Mouse (Mus musculus) lung, postnatal 36 days (tissue): ENCODE measurements at regions not wholly inside any gene's neighbourhood (a gene's known extent, or its start where the extent isn't known, plus 50 kb on each side); places are given as distances from the start of the nearest gene placed in this dataset.

Source experiments
- DNase-seq: peaks from one replicate; pipeline ENCODE4 v3.0.0; 2022; ENCODE audit warnings: mixed read lengths

DNA sequence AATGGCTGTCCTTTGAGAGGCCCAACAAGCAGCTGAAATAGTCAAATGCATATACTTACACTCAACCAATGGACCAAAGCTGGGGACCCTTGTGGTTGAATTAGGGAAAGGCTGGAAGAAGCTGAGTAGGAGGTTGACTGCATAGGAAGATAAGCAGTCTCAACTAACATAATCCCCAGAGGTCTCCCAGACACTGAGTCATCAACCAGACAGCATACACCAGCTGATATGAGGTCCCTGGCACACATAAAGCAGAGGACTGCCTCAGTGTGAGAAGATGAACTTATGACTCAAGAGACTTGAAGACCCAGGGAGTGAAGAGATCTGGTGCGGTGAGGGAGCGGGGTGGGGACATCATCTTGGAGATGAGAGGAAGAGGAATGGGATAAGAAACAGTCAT lies 863.8 kb downstream of the Nap1l3 start:
- no peak for DNase-seq

DNA sequence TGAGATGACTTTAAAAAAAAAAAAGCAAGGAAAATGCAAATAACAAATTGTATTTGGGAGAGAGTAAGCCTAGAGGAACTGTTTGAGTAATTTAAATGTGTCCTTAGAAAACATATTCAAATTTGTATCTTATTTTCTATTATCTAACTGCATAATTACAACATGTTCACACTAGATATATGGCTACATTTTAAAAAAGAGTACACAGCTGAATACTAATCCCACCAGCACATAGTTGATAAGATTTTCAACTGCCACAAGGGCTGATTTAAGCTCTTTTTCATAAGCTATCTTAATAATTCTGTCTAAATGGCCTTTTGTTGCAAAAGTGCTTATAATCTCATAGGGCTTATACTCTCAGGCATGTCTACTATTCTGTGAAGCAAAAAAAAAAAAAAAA lies 877.4 kb downstream of the Nap1l3 start:
- DNase-seq, result no peak

DNA sequence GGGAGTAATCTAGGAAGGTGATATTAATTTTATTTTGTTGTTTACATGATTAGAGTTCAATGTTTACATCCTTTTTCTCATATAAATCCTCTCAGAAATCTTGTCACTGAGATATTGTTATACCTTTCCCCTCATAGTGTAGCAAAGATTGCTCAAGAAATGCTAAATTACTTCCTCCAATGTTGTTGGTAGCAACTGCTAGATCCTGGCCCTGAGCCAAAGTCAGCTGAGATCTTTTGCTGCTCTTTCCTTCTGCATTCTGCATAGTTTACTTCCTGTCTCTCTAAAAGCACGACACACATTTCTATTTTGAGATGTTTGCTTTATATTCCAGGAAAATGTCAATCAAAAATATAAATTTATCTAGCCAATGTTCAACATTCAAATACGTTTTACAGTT lies 899.5 kb downstream of the Nap1l3 start:
- peak; percentile 22 for DNase-seq

DNA sequence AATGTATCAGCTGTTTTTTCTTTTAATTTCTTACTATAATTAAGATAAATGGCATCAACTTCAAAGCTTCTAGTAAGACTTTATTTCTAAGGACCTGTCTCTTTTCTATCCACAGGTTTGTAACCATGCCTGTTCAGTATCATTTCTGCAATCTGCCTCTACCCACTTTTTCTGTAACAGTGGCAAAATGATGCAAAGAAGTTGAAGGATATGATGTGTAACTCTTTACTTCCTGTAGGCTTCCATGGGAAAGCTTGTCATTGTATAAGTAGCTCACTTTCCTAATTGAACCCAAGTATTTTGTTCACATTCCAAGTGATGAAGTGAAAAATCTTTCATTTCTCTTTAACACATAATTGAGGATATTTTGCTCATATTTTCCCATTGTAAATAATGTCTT lies 900.0 kb downstream of the Nap1l3 start:
- DNase-seq, result no peak

DNA sequence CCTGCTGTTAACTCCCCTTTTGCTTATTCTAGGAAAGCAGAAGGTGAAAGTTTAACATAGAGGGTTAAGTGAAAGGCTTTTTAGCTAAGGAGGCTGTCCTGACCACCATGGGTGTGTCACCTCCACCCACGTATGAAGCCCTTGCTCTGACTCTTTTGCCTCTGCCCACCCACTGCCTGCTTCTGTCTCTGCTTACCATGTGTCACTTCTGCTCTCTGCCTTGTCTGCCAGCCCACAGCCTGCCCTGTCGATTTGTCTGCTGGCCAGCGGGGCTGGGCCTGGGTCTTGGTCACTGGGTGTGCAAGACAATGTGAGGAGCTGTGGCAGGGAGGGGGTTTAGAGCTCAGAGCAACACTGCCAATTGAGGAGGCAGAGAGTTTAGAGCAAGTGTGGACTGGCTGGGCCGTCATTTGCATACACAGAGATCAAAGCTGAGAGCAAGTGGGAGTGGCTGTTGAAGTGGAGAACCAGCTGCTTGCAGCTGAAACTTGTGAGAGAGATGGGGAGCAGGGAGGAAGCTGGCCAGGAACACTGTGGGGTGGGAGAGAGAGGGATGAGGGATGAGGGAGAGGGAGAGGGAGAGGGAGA lies 917.7 kb downstream of the Nap1l3 start:
- peak; percentile 46 for DNase-seq

DNA sequence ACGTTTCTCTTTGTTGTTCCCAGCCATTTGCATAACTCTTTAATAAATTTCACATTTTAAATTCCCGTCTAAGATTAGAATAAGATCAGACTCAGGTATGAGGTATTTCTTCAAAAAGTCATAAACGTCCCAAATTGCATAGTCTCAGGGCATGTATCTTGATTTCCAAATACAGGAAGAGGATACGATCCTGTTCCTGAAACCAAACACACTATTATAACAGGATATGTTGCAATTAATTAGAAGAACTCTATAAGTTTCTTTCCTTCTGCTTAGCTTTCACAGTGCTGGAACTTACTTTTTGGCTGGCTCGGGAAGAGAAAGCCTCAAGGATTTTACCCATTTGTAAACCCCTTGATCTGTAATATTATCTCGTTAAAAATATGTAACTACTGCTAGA lies 968.1 kb downstream of the Nap1l3 start:
- DNase-seq, result no peak
